Mouse (Mus musculus) R1 (cell line): Measurements from ENCODE around the gene Acot2.

ENCODE experiments used
- DNase-seq: peaks from one replicate; pipeline ENCODE4 v3.0.0-alpha.2; 2018; ENCODE audit warnings: low read depth, low spot score

The Acot2 gene

DNA sequence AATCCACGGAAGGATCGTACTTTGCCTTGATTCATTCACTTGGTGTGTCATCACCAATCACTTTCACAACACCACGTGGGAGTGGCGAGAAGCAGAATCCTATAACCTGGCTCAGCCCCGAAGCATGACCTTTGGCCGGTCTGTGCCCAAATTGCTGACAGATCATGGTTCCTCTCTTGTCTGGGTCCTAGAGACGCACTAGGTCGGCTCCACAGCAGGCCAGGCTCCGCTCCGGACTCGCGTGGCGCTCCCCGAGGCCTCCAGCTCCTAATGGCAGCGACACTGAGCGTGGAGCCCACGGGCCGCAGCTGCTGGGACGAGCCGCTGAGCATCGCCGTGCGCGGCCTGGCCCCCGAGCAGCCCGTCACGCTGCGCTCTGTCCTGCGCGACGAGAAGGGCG is 50.6 kb downstream of the Acot2 start, which contains the start of gene Acot4:
TSS of gene Acot4 (plus strand) at position 139 of the 400 bp plus-strand sequence.
- DNase-seq, result peak; percentile 33

- peak; percentile 86 for DNase-seq
Measured at GRCm38 (mm10) chr12:84038691-84039111, 51.0 kb downstream of the Acot2 start, which contains the start of gene Gm49366. TSS of gene Gm49366 (plus strand) at chr12:84038935.

DNA sequence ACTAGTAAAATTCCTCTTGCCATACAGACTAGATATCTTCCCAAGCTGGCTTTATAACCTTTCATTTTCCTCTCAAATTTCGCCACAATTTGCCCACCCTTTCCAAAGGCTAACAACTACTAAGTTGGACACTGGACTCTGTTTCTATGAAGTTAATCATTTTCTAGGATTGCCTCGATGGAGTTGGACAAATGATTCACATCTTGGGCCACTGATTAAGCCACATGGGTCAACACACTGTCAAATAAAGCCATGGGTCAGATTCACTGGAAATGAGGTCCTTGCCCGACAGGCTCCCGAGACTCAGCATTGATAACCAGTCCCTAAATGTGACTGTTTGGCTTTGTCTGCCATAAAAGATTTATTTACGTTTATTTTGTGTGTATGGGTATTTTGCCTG is 54.6 kb downstream of the Acot2 start:
- DNase-seq, result no peak
